Mouse (Mus musculus): ENCODE measurements around the gene Tet1. TPM values are rescaled to one million over a fixed set of nuclear protein-coding genes. Genes with fewer than 3 reads are reported as not detected.

The Tet1 gene
- polyA plus RNA-seq, 1 experiment from 2014 or later = 35.1 TPM

- Histone ChIP-seq H3K4me2 (peak overlapping the region; percentile 90), H3K9me3 (no peaks in the 10 kb centered on the region), H3K36me3 (no peaks in the 10 kb centered on the region), H3K9ac (peak overlapping the region; percentile 46), H3K4me3 (peak overlapping the region; percentile 52), H3K27me3 (peaks cover 12% of the 10 kb centered on the region; the same call in 1 of the 2 replicates), H3K27ac (replicated peaks) (no peak overlapping the region), H3K4me1 (replicated peaks) (peaks cover 25% of the 10 kb centered on the region)
- peak; percentile 80 for ATAC-seq (ENCODE audit: low FRiP score, low read depth)
- WGBS = under 1% methylated on average over 55 of the region's 56 CpGs
Measured at GRCm38 (mm10) chr10:62886799-62887591, 21.8 kb downstream of the Tet1 start.

- H3K36me3 ChIP-seq = no peaks in the 10 kb centered on the region
- H3K27me3 ChIP-seq = peaks cover 12% of the 10 kb centered on the region; the same call in 1 of the 2 replicates
- peak overlapping the region; percentile 52 for H3K4me3 ChIP-seq
- H3K9ac ChIP-seq = peak overlapping the region; percentile 46
- no peaks in the 10 kb centered on the region for H3K9me3 ChIP-seq
- under 1% methylated on average over 38 of the region's 38 CpGs for WGBS
- peak overlapping the region; percentile 90 for H3K4me2 ChIP-seq
- H3K4me1 ChIP-seq (replicated peaks) = peaks cover 25% of the 10 kb centered on the region
- ATAC-seq (ENCODE audit: low FRiP score, low read depth) = peak; percentile 59; the same call in 1 of the 2 replicates
- H3K27ac ChIP-seq (replicated peaks) = no peak overlapping the region
Measured at GRCm38 (mm10) chr10:62885969-62886798, 22.6 kb downstream of the Tet1 start.

- Histone ChIP-seq H3K36me3 (no peaks in the 10 kb centered on the region), H3K4me3 (peak overlapping the region; percentile 52), H3K9ac (no peak overlapping the region), H3K27ac (replicated peaks) (no peak overlapping the region), H3K9me3 (no peaks in the 10 kb centered on the region), H3K4me2 (peak overlapping the region; percentile 90), H3K27me3 (peaks cover 12% of the 10 kb centered on the region; the same call in 1 of the 2 replicates), H3K4me1 (replicated peaks) (peaks cover 25% of the 10 kb centered on the region)
- no peak for ATAC-seq (ENCODE audit: low FRiP score, low read depth)
- 25% methylated on average over 10 of the region's 10 CpGs for WGBS
Measured at GRCm38 (mm10) chr10:62885460-62885859, 23.3 kb downstream of the Tet1 start.

GRCm38 (mm10) chr10:62884517-62884916 is 24.3 kb downstream of the Tet1 start:
- H3K4me1 ChIP-seq (replicated peaks) = peaks cover 25% of the 10 kb centered on the region
- H3K4me2 ChIP-seq = 0 out of 2 replicates have a peak overlapping the region, but pooled peaks have one; percentile 6
- H3K27me3 ChIP-seq = peaks cover 12% of the 10 kb centered on the region; the same call in 1 of the 2 replicates
- H3K27ac ChIP-seq (replicated peaks) = no peak overlapping the region
- no peak overlapping the region for H3K9ac ChIP-seq
- H3K36me3 ChIP-seq = no peaks in the 10 kb centered on the region
- 59% methylated on average over 1 of the region's 1 CpGs for WGBS
- no peak for ATAC-seq (ENCODE audit: low FRiP score, low read depth)
- H3K4me3 ChIP-seq = no peak overlapping the region
- H3K9me3 ChIP-seq = no peaks in the 10 kb centered on the region

- H3K4me2 ChIP-seq = 0 out of 2 replicates have a peak overlapping the region, but pooled peaks have one; percentile 13
Measured at GRCm38 (mm10) chr10:62883933-62884372, 24.8 kb downstream of the Tet1 start.

GRCm38 (mm10) chr10:62881211-62881610 is 27.6 kb downstream of the Tet1 start:
- peaks cover 9% of the 10 kb centered on the region; the same call in 1 of the 2 replicates for H3K27me3 ChIP-seq
- 43% methylated on average over 5 of the region's 5 CpGs for WGBS
- no peak for ATAC-seq (ENCODE audit: low FRiP score, low read depth)
- H3K4me2 ChIP-seq = no peak overlapping the region
- no peak overlapping the region for H3K27ac ChIP-seq (replicated peaks)
- H3K4me1 ChIP-seq (replicated peaks) = peaks cover 12% of the 10 kb centered on the region
- no peak overlapping the region for H3K9ac ChIP-seq
- H3K9me3 ChIP-seq = no peaks in the 10 kb centered on the region
- no peaks in the 10 kb centered on the region for H3K36me3 ChIP-seq
- H3K4me3 ChIP-seq = no peak overlapping the region

More at GRCm38 (mm10) chr10:62883933-62884372, 24.8 kb downstream of the Tet1 start:
- no peak overlapping the region for H3K4me3 ChIP-seq
- whole genome bisulfite sequencing = 8% methylated on average over 9 of the region's 9 CpGs
- no peak for ATAC-seq (ENCODE audit: low FRiP score, low read depth)
- no peaks in the 10 kb centered on the region for H3K36me3 ChIP-seq
- peaks cover 25% of the 10 kb centered on the region for H3K4me1 ChIP-seq (replicated peaks)
- no peak overlapping the region for H3K27ac ChIP-seq (replicated peaks)
- no peaks in the 10 kb centered on the region for H3K9me3 ChIP-seq
- peaks cover 12% of the 10 kb centered on the region; the same call in 1 of the 2 replicates for H3K27me3 ChIP-seq
- no peak overlapping the region for H3K9ac ChIP-seq

- Histone ChIP-seq H3K4me2 (no peak overlapping the region), H3K4me1 (replicated peaks) (no peaks in the 10 kb centered on the region), H3K27me3 (no peaks in the 10 kb centered on the region), H3K4me3 (no peak overlapping the region), H3K9ac (no peak overlapping the region), H3K27ac (replicated peaks) (no peak overlapping the region), H3K9me3 (no peaks in the 10 kb centered on the region), H3K36me3 (no peaks in the 10 kb centered on the region)
- WGBS = 92% methylated on average over 13 of the region's 13 CpGs
- no peak for ATAC-seq (ENCODE audit: low FRiP score, low read depth)
Measured at GRCm38 (mm10) chr10:62878056-62878455, 30.7 kb downstream of the Tet1 start.

- WGBS = 90% methylated on average over 4 of the region's 4 CpGs
- Histone ChIP-seq H3K36me3 (no peaks in the 10 kb centered on the region), H3K4me1 (replicated peaks) (no peaks in the 10 kb centered on the region), H3K27me3 (no peaks in the 10 kb centered on the region), H3K4me2 (no peak overlapping the region), H3K9me3 (no peaks in the 10 kb centered on the region), H3K27ac (replicated peaks) (no peak overlapping the region), H3K4me3 (no peak overlapping the region), H3K9ac (no peak overlapping the region)
- no peak for ATAC-seq (ENCODE audit: low FRiP score, low read depth)
Measured at GRCm38 (mm10) chr10:62875565-62875964, 33.2 kb downstream of the Tet1 start.

- WGBS = 82% methylated on average over 4 of the region's 4 CpGs
- Histone ChIP-seq H3K4me1 (replicated peaks) (no peaks in the 10 kb centered on the region), H3K36me3 (no peaks in the 10 kb centered on the region), H3K4me3 (no peak overlapping the region), H3K27ac (replicated peaks) (no peak overlapping the region), H3K9ac (no peak overlapping the region), H3K9me3 (no peaks in the 10 kb centered on the region), H3K4me2 (no peak overlapping the region), H3K27me3 (no peaks in the 10 kb centered on the region)
- ATAC-seq (ENCODE audit: low FRiP score, low read depth) = no peak
Measured at GRCm38 (mm10) chr10:62874828-62875227, 34.0 kb downstream of the Tet1 start.

- Histone ChIP-seq H3K4me2 (peak overlapping the region; percentile 74), H3K9ac (peak overlapping the region; percentile 79), H3K36me3 (peaks cover 3% of the 10 kb centered on the region; the same call in 1 of the 2 replicates), H3K9me3 (no peaks in the 10 kb centered on the region), H3K27me3 (no peaks in the 10 kb centered on the region), H3K4me3 (peak overlapping the region; percentile 54), H3K4me1 (replicated peaks) (peaks cover 34% of the 10 kb centered on the region), H3K27ac (replicated peaks) (peak overlapping the region; percentile 98)
- 14% methylated on average over 11 of the region's 11 CpGs for whole genome bisulfite sequencing
- peak; percentile 49 for ATAC-seq (ENCODE audit: low FRiP score, low read depth)
Measured at GRCm38 (mm10) chr10:62866035-62866791, 42.6 kb downstream of the Tet1 start.

All from hindbrain, embryonic 15.5 days (tissue).